Mouse (Mus musculus) embryonic facial prominence, embryonic 15.5 days (tissue): ENCODE measurements around the gene Tmem88b. TPM values are rescaled to one million over a fixed set of nuclear protein-coding genes. Genes with fewer than 3 reads are reported as not detected.
"Not testable (repeated sequence)": the region's sequence is repeated elsewhere in the genome, so short reads cannot be mapped to it uniquely, and the experiment has no call there.

ENCODE experiments used
- ATAC-seq: fragments of 200-750 bp; cut with Nextera tagmentation; 2 replicates; pipeline ENCODE4 v1.8.0; 2017; ENCODE audit warnings: low read depth, moderate TSS enrichment; ENCODE audit not compliant: insufficient number of reproducible peaks, low FRiP score, low TSS enrichment
- H3K27ac ChIP-seq: fragments of 300-500 bp; sonication (generic); replicated peaks from 2 replicates; pipeline ENCODE4 v1.5.1; 2015; ENCODE audit warnings: mild to moderate bottlenecking, inconsistent platforms
- H3K27me3 ChIP-seq: fragments of 300-500 bp; sonication (generic); 2 replicates; pipeline ENCODE4 v1.6.1; 2015; ENCODE audit warnings: inconsistent platforms
- H3K36me3 ChIP-seq: fragments of 300-500 bp; sonication (generic); 2 replicates; pipeline ENCODE4 v1.6.1; 2015; ENCODE audit warnings: mild to moderate bottlenecking, inconsistent platforms
- H3K4me1 ChIP-seq: fragments of 300-500 bp; sonication (generic); 2 replicates; pipeline ENCODE4 v1.6.1; 2015; ENCODE audit warnings: inconsistent platforms
- H3K4me2 ChIP-seq: fragments of 300-500 bp; sonication (generic); replicated peaks from 2 replicates; pipeline ENCODE4 v1.6.1; 2015; ENCODE audit warnings: mild to moderate bottlenecking, inconsistent platforms
- H3K4me3 ChIP-seq: fragments of 300-500 bp; sonication (generic); replicated peaks from 2 replicates; pipeline ENCODE4 v1.5.1; 2015; ENCODE audit warnings: mild to moderate bottlenecking, inconsistent platforms
- H3K9ac ChIP-seq: fragments of 300-500 bp; sonication (generic); 2 replicates; pipeline ENCODE4 v1.6.1; 2015; ENCODE audit warnings: inconsistent platforms
- H3K9me3 ChIP-seq: fragments of 300-500 bp; sonication (generic); replicated peaks from 2 replicates; pipeline ENCODE4 v1.6.1; 2016; ENCODE audit warnings: inconsistent platforms
- WGBS: fragments of 180-500 bp; shearing (Covaris S2); methylation state at CpG from one replicate; pipeline ENCODE4 v1.1.7; 2015; 5-methylcytosine and 5-hydroxymethylcytosine counted together
- polyA plus RNA-seq: library from polyadenylated mRNA; unstranded; fragments of >200 nt; fragmentation: Nextera tagmentation; extraction: Ambion mirVana; gene quantifications from 2 replicates; pipeline ENCODE4 v1.2.1, GENCODE M21; 2015

Tmem88b gene
- polyA plus RNA-seq, 1 experiment from 2014 or later = 0.76 TPM

DNA sequence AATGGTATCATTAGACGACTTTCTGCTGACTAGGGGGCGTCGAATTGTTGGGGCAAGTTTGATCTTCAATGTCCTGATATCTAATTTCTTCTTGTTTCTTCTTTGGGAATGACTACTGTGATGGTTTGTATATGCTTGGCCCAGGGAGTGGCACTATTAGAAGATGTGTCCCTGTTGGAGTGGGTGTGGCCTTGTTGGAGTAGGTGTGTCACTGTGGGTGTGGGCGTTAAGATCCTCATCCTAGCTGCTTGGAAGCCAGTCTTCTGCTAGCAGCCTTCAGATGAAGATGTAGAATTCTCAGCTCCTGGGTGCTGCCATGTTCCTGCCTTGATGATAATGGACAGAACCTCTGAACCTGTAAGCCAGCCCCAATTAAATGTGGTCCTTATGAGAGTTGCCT lies 3.2 kb upstream of the Tmem88b start:
- ATAC-seq, H3K4me2 ChIP-seq, H3K36me3 ChIP-seq, H3K27ac ChIP-seq, H3K9me3 ChIP-seq, H3K4me1 ChIP-seq, H3K27me3 ChIP-seq, H3K4me3 ChIP-seq, H3K9ac ChIP-seq: not testable (repeated sequence)
- WGBS = 78% methylated on average over 4 of the region's 4 CpGs

DNA sequence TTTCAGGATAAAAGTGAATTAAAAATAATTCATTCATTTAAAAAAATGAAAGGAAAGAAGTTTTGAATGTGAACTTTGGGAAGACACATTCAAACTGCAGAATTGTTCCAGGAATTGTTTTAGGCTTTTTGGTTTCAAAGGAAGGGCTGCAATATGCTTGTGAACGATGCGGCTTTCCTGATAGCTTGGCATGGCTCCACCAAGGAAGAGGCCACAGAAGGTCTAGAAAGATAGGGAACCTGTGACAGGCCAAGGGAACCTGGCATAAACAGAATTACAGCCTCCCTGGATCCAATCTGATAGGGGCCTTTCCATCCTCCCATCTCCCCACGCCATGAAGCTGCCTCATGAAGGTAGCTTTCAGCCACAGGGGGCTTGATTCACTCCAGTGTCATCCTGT lies 2.6 kb upstream of the Tmem88b start:
- no peak overlapping the region for H3K4me2 ChIP-seq
- H3K4me3 ChIP-seq = no peak overlapping the region
- H3K9me3 ChIP-seq = no peaks in the 10 kb centered on the region
- no peak overlapping the region for H3K27ac ChIP-seq
- no peaks in the 10 kb centered on the region for H3K36me3 ChIP-seq
- H3K27me3 ChIP-seq = no peaks in the 10 kb centered on the region
- H3K4me1 ChIP-seq = peaks cover 12% of the 10 kb centered on the region
- H3K9ac ChIP-seq = no peak overlapping the region
- no peak for ATAC-seq
- WGBS = 72% methylated on average over 3 of the region's 3 CpGs

DNA sequence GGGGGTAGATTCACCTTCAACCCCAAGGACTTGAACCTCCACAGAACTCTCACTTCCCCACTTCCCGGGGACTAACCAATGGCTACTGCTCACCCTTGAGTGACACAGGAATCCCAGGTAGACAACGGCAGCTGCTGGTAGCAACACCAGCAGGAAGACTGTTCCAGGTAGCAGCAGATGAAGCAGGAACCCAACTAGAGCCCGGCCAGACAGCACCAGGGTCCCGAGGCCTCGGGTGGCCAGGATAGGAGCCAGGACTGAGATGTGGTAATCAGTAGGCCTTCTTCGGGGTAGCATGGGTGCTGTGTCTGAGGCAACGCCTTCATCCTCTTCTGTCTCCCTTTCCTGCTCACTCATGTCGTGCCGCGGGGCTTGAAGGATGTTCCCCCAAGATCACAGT lies 428 bp downstream of the Tmem88b start:
- 0 out of 2 replicates have a peak overlapping the region, but pooled peaks have one; percentile 8 for H3K4me3 ChIP-seq
- H3K27ac ChIP-seq = 0 out of 2 replicates have a peak overlapping the region, but pooled peaks have one; percentile 7
- H3K36me3 ChIP-seq = no peaks in the 10 kb centered on the region
- no peaks in the 10 kb centered on the region for H3K27me3 ChIP-seq
- H3K4me1 ChIP-seq = peaks cover 17% of the 10 kb centered on the region
- no peak overlapping the region for H3K4me2 ChIP-seq
- no peaks in the 10 kb centered on the region for H3K9me3 ChIP-seq
- no peak overlapping the region for H3K9ac ChIP-seq
- WGBS = 82% methylated on average over 10 of the region's 10 CpGs
- no peak for ATAC-seq

DNA sequence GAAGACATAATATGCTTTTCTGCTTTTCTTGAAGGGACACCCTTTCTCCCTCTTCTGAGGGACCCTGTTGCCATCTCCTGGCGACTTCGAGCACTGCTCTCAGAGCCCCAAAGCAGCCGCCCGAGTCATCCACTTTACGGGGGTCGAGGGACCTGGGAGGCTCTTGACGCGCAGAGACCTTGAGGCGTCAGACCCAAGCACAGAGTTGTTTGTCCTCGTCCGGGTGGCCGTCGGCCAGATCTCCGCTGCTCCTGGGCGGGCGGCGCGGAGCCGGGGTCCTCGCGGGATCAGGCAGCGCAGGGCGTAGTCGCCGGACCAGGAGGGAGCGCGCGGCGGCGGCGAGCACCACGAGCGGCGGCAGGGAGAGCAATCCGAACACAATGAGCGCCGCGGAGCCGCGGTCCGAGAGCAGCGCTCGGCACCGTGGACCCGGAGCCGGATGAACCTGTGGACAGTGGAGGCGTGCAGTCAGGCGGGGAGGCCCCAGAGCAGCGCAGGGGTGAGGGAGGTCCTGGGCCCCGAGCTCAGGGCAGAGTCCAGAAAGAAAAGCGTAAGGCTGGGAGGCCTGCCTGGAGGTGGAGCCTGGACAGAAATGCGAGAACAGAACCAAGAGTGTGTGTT lies 1.5 kb downstream of the Tmem88b start:
- peak overlapping the region; percentile 78 for H3K4me2 ChIP-seq
- H3K36me3 ChIP-seq = no peaks in the 10 kb centered on the region
- no peaks in the 10 kb centered on the region for H3K9me3 ChIP-seq
- ATAC-seq = peak; percentile 80
- peak overlapping the region; percentile 82 for H3K27ac ChIP-seq
- no peaks in the 10 kb centered on the region for H3K27me3 ChIP-seq
- peak overlapping the region; percentile 60 for H3K9ac ChIP-seq
- under 1% methylated on average over 52 of the region's 52 CpGs for WGBS
- H3K4me1 ChIP-seq = peaks cover 17% of the 10 kb centered on the region
- H3K4me3 ChIP-seq = peak overlapping the region; percentile 67

DNA sequence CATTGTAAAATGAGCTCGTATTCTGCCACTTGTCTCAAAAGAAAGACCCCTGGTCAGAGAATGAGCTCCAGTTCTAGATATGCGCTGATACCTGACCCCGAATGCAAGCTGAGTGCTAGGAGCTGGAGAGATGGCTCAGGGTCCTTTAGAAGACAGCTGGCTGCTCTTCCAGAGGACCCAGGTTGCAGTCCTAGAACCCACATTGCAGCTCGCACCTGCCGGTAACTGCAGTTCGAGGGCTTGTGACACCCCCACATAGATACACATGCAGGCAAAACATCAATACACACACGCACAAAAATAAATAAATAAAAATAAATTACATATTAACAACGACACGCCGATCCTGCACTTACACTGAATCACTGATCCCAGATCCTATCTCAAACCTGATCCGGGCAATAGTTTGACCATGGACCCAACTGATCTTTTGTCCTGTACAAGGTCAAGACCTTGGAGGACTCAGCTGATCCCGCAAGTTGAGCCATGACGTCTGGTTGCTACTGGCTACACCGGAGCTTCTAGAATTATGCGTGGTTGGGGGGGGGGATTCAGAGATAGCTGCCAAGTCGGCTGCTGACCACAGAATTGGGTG lies 2.1 kb downstream of the Tmem88b start:
- 33% methylated on average over 16 of the region's 16 CpGs for WGBS
- H3K27me3 ChIP-seq = no peaks in the 10 kb centered on the region
- no peaks in the 10 kb centered on the region for H3K36me3 ChIP-seq

DNA sequence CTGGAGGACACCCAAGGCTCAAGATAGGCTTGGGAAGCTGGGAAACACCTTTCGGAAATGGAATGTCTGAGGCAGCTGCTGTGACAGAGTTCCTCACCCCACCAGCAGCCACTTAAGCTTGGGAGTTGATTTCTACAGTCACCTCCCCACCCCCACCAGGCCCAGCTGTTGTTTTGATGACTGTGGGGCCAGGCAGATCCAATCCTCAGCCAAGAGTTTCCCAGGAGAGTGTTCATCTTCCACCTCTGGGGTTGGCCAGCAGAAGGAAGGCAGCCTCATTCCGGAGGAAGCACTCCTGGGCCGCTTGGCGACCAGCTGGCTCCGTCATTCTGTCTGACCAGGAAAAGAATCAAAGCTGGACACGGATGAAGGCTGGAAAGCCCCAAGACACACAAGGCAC lies 4.8 kb downstream of the Tmem88b start:
- Histone ChIP-seq H3K9ac (no peak overlapping the region), H3K27me3 (no peaks in the 10 kb centered on the region), H3K4me3 (no peak overlapping the region), H3K9me3 (no peaks in the 10 kb centered on the region), H3K36me3 (no peaks in the 10 kb centered on the region), H3K4me2 (no peak overlapping the region), H3K4me1 (peaks cover 33% of the 10 kb centered on the region), H3K27ac (peak overlapping the region; percentile 60; the same call in 1 of the 2 replicates)
- peak; percentile 56 for ATAC-seq
- 29% methylated on average over 6 of the region's 6 CpGs for WGBS

More for the DNA sequence above, 2.1 kb downstream of the Tmem88b start:
- Histone ChIP-seq H3K4me1 (peaks cover 17% of the 10 kb centered on the region), H3K9me3 (no peaks in the 10 kb centered on the region), H3K4me2 (peak overlapping the region; percentile 78), H3K9ac (no peak overlapping the region), H3K27ac (peak overlapping the region; percentile 82; the same call in 1 of the 2 replicates), H3K4me3 (peak overlapping the region; percentile 67)
- ATAC-seq = no peak

DNA sequence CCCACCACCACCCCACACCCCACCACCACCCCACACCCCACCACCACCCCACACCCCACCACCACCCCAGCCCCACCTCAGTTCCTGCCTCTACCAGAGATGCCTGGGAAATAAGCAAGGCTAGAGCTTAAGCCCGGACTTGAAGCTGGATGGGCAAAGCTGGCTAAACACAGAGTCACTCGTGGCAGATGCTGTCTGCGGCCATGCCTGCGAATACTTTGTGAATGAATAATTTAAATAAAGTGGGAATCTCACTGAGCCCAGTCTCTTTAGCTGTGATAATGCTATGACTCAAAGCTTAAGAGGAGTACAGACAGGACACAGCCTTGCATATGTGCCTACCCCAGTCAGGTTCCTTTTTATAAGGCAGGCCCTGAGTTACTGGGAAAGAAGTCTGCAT lies 6.2 kb downstream of the Tmem88b start:
- no peak overlapping the region for H3K27ac ChIP-seq
- H3K36me3 ChIP-seq = no peaks in the 10 kb centered on the region
- no peak overlapping the region for H3K4me2 ChIP-seq
- WGBS = 82% methylated on average over 4 of the region's 4 CpGs
- no peak overlapping the region for H3K4me3 ChIP-seq
- H3K9me3 ChIP-seq = no peaks in the 10 kb centered on the region
- no peaks in the 10 kb centered on the region for H3K27me3 ChIP-seq
- peaks cover 44% of the 10 kb centered on the region for H3K4me1 ChIP-seq
- no peak for ATAC-seq
- no peak overlapping the region for H3K9ac ChIP-seq

DNA sequence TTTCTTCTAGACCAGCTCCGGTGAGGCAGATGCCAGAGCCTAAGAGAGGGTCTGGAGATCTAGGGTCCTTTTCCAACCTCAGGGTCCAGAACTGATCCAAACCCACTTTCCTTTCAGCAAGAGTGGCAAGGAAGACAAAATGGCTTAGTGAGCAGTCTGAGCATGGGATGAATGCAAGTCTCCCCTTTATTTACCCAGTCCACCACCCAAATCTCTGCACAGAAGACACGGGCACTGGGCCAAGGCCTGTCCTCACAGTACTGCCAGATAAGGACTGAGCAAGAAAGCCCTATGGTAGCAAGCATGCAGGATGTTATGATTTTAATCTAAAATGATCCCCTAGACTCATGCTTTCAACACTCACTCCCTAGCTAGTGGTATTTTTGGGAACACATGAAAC lies 7.9 kb downstream of the Tmem88b start:
- Histone ChIP-seq H3K36me3 (no peaks in the 10 kb centered on the region), H3K4me3 (no peak overlapping the region), H3K4me2 (no peak overlapping the region), H3K9me3 (no peaks in the 10 kb centered on the region), H3K27ac (no peak overlapping the region), H3K9ac (no peak overlapping the region), H3K4me1 (peaks cover 49% of the 10 kb centered on the region), H3K27me3 (peaks cover 4% of the 10 kb centered on the region; the same call in 1 of the 2 replicates)
- WGBS = 64% methylated on average over 2 of the region's 2 CpGs
- no peak for ATAC-seq

DNA sequence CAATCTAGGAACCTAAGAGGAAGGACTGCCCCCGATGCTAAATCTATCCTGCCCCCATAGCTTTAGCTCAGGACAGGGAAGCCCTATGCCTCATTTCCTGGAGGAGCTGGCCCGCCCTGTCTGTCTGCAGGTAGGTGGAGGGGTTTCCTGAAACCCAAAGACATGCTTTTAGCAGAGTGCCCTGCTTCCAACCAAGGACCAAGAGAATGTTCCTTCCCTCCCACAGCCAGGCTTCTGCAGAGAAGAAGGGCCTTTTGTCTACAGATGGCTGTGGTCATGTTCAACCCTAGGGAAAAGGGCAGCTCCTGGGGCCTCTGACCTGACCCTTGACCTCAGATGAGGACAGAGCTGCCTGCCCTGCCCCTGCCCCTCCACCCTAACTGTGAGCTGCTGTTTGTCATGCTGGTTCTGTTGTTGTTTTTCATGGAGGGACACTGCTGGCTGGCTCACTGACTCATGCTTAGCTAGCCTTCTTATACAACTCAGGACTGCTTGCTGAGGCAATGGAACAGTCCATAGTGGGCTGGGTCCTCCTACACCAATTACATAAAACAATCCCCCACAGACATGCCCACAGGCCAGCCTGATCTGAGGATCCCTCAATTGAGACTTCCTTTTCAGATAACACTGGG lies 8.9 kb downstream of the Tmem88b start:
- H3K4me3 ChIP-seq = no peak overlapping the region
- no peak overlapping the region for H3K27ac ChIP-seq
- H3K9me3 ChIP-seq = no peaks in the 10 kb centered on the region
- no peak overlapping the region for H3K9ac ChIP-seq
- no peak overlapping the region for H3K4me2 ChIP-seq
- H3K4me1 ChIP-seq = peaks cover 49% of the 10 kb centered on the region
- no peak for ATAC-seq
- H3K27me3 ChIP-seq = peaks cover 4% of the 10 kb centered on the region; the same call in 1 of the 2 replicates
- WGBS = 29% methylated on average over 2 of the region's 2 CpGs
- no peaks in the 10 kb centered on the region for H3K36me3 ChIP-seq

DNA sequence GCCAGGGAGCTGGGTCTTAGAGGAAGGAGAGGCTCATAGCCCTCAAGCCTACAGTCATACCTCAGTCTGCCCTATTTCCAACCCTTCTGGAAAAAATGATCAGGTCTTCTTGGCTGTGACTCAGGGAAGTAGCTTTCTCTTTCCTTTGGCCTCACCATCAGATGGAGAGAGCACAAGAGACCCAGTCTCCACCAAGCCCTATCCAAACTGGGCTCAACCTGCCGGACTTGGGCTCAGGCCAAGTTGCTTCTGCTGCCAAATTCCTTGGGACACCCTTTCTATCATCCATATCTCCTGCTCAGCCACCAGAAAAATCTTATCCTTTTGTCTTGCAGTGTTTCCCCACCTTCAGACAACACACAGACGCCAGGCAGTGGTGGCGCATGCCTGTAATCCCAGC lies 9.8 kb downstream of the Tmem88b start:
- H3K4me3 ChIP-seq = no peak overlapping the region
- no peaks in the 10 kb centered on the region for H3K36me3 ChIP-seq
- 76% methylated on average over 3 of the region's 3 CpGs for WGBS
- H3K4me2 ChIP-seq = no peak overlapping the region
- peak overlapping the region; percentile 83 for H3K27ac ChIP-seq
- no peaks in the 10 kb centered on the region for H3K9me3 ChIP-seq
- H3K4me1 ChIP-seq = peaks cover 48% of the 10 kb centered on the region
- peaks cover 4% of the 10 kb centered on the region; the same call in 1 of the 2 replicates for H3K27me3 ChIP-seq
- no peak for ATAC-seq
- no peak overlapping the region for H3K9ac ChIP-seq

DNA sequence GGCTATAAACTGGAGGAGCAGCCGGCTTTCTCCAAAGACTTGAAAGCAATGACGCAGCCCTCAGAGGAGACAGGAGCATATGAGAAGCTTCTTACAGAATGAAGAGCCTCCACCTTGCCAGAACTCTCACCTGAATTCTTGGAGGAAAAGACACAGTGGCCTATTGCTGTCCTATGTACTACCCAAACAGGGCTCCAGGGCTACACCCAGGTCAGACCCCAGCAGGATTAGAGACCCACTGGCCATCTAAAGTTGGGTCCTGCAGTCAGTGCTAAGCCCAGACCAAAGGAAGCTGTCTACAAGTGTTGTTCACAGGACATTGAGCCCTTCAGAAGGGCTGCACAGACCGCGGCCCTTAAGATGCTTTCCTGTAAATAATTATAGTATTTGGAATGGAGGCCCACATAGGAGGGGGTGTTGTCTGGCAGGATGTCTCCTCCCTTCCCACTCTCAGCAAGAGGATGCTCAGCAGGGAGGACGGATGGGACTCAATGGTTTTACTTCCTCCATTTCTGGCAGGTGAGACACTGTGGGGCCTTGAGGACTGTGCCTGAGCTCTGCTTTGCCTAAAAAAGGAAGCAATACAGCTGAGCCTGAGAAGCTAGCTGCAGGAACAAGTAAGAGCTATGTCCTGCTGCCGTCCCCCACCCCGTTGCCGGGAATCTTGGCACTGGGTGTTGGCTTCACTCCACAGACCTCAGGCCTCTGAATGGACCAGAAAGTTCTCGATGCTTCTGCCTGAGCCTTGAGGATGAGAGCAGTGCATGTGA lies 10.5 kb downstream of the Tmem88b start:
- H3K4me3 ChIP-seq = peak overlapping the region; percentile 49
- H3K4me2 ChIP-seq = peak overlapping the region; percentile 90
- peaks cover 52% of the 10 kb centered on the region for H3K4me1 ChIP-seq
- H3K9ac ChIP-seq = no peak overlapping the region
- H3K27ac ChIP-seq = peak overlapping the region; percentile 83
- no peaks in the 10 kb centered on the region for H3K36me3 ChIP-seq
- 29% methylated on average over 9 of the region's 9 CpGs for WGBS
- H3K27me3 ChIP-seq = peaks cover 4% of the 10 kb centered on the region; the same call in 1 of the 2 replicates
- no peaks in the 10 kb centered on the region for H3K9me3 ChIP-seq
- no peak for ATAC-seq
